Comparison of ENCODE assay signal across 8 mouse cellular contexts in genomic region chr5:35870408-35871012, GRCm38 (mm10). TPM values are rescaled to one million over a fixed set of nuclear protein-coding genes. Genes with fewer than 3 reads are reported as not detected.
DNase-seq lines count a peak whose midpoint lies in the region; ATAC-seq and TF ChIP-seq lines count a peak whose summit lies in the region.

No protein-coding gene starts in this region.

- intact Hi-C loops in heart, adult 2 months (cut with DNase I), result loop anchor here (1.0 kb wide), 1 partner anchor 102 kb away; no protein-coding TSS in a partner anchor

- no peaks in the 10 kb centered on the region for H3K36me3 ChIP-seq in heart, adult 2 months (ENCODE audit: control insufficient read depth, insufficient read depth, low read length)
- no peaks in the 10 kb centered on the region for H3K36me3 ChIP-seq in limb, embryonic 13.5 days
- H3K36me3 ChIP-seq in neural tube, embryonic 11.5 days (ENCODE audit: control insufficient read depth, insufficient read depth, low read length), result no peaks in the 10 kb centered on the region
- no peaks in the 10 kb centered on the region for H3K36me3 ChIP-seq in testis, adult 2 months (ENCODE audit: control insufficient read depth, insufficient read depth, low read length)

- peak; percentile 73; the same call in 1 of the 2 replicates for TF ChIP-seq EP300 in heart, adult 2 months (IDR thresholded peaks at IDR 0.05; ENCODE audit: insufficient read depth, low read depth, low read length)

- no peaks in the 10 kb centered on the region for H3K27me3 ChIP-seq in heart, adult 2 months (ENCODE audit: control insufficient read depth, insufficient read depth, low read length)
- no peaks in the 10 kb centered on the region for H3K27me3 ChIP-seq in limb, embryonic 13.5 days
- H3K27me3 ChIP-seq in neural tube, embryonic 11.5 days (ENCODE audit: control insufficient read depth, insufficient read depth, low read length), result no peaks in the 10 kb centered on the region
- no peaks in the 10 kb centered on the region for H3K27me3 ChIP-seq in testis, adult 2 months (ENCODE audit: control insufficient read depth, insufficient read depth, low read length)

- H3K9me3 ChIP-seq in limb, embryonic 13.5 days, result no peaks in the 10 kb centered on the region
- no peaks in the 10 kb centered on the region for H3K9me3 ChIP-seq in neural tube, embryonic 11.5 days (ENCODE audit: control insufficient read depth, low read length)

- H3K9ac ChIP-seq in heart, adult 2 months (ENCODE audit: low read depth, low read length), result no peak overlapping the region
- H3K9ac ChIP-seq in limb, embryonic 13.5 days, result no peak overlapping the region
- H3K9ac ChIP-seq in neural tube, embryonic 11.5 days (ENCODE audit: low read length), result no peak overlapping the region

- peak; percentile 34 for DNase-seq in 3134 (ENCODE audit: extremely low read depth, insufficient read length, low spot score)
- peak; percentile 90 for DNase-seq in embryo, embryonic 10.5 days (ENCODE audit: low spot score)
- DNase-seq in heart, adult 2 months, result peak; percentile 69 to 70
- peak; percentile 67 to 81 for DNase-seq in kidney, adult 8-10 months
- DNase-seq in neural tube, embryonic 11.5 days (ENCODE audit: low spot score), result peak; percentile 82

- WGBS in heart, adult 2 months, result 60% methylated on average over 8 of the region's 8 CpGs
- 52% methylated on average over 8 of the region's 8 CpGs for WGBS in limb, embryonic 13.5 days
- 58% methylated on average over 8 of the region's 8 CpGs for WGBS in neural tube, embryonic 11.5 days

- H3K4me2 ChIP-seq in limb, embryonic 13.5 days (replicated peaks), result no peak overlapping the region
- no peak overlapping the region for H3K4me2 ChIP-seq in neural tube, embryonic 11.5 days (ENCODE audit: low read depth)

- ATAC-seq in activated CD4-positive, CD25-positive, alpha-beta regulatory T cell, adult 4 months, result peak; percentile 52
- peak; percentile 20; the same call in 1 of the 2 replicates for ATAC-seq in limb, embryonic 13.5 days (ENCODE audit: low FRiP score, low read depth)
- no peak for ATAC-seq in neural tube, embryonic 11.5 days (ENCODE audit: insufficient read depth, low FRiP score, low TSS enrichment)

- H3K4me1 ChIP-seq in heart, adult 2 months (ENCODE audit: control insufficient read depth, insufficient read depth, low read length), result no peaks in the 10 kb centered on the region
- no peaks in the 10 kb centered on the region for H3K4me1 ChIP-seq in limb, embryonic 13.5 days
- no peaks in the 10 kb centered on the region for H3K4me1 ChIP-seq in neural tube, embryonic 11.5 days (ENCODE audit: control insufficient read depth, insufficient read depth, low read length)
- H3K4me1 ChIP-seq in testis, adult 2 months (ENCODE audit: control insufficient read depth, insufficient read depth, low read length), result no peaks in the 10 kb centered on the region; the same call in 1 of the 2 replicates

- peak; percentile 94 for TF ChIP-seq CTCF in heart, adult 2 months (IDR thresholded peaks at IDR 0.05)
- TF ChIP-seq CTCF in testis, adult 2 months (IDR thresholded peaks at IDR 0.05; ENCODE audit: control insufficient read depth, insufficient read depth, insufficient replicate concordance, low read depth, low read length), result peak; percentile 79; the same call in 1 of the 2 replicates

- no peaks in the 10 kb centered on the region for H3K79me2 ChIP-seq in heart, adult 2 months (replicated peaks; ENCODE audit: control insufficient read depth, insufficient read depth, low read length)

- no peak overlapping the region for H3K4me3 ChIP-seq in heart, adult 2 months
- no peak overlapping the region for H3K4me3 ChIP-seq in limb, embryonic 13.5 days
- H3K4me3 ChIP-seq in neural tube, embryonic 11.5 days (ENCODE audit: low read depth, low read length), result no peak overlapping the region
- no peak overlapping the region for H3K4me3 ChIP-seq in testis, adult 2 months (ENCODE audit: control insufficient read depth, low read depth, low read length)

- H3K27ac ChIP-seq in heart, adult 2 months, result no peak overlapping the region
- H3K27ac ChIP-seq in limb, embryonic 13.5 days, result no peak overlapping the region
- no peak overlapping the region for H3K27ac ChIP-seq in neural tube, embryonic 11.5 days (ENCODE audit: low read depth, low read length)
- H3K27ac ChIP-seq in testis, adult 2 months (ENCODE audit: control insufficient read depth, insufficient read depth, low read depth, low read length), result no peak overlapping the region

- no peak for TF ChIP-seq POLR2A in heart, adult 2 months (IDR thresholded peaks at IDR 0.05; ENCODE audit: insufficient read depth, low read depth, low read length)
- no peak for TF ChIP-seq POLR2A in testis, adult 2 months (IDR thresholded peaks at IDR 0.05; ENCODE audit: control insufficient read depth, low read depth, low read length)

RNA-seq across cellular contexts. Expression of gene Afap1, which starts 22.6 kb away (rescaled TPM):
- polyA plus RNA-seq in activated CD4-positive, CD25-positive, alpha-beta regulatory T cell, adult 4 months (2017; shearing (Covaris generic)), result 1 to 10 TPM; 3.7 to 6.6 TPM
- total RNA-seq in heart, adult 2 months (2021), result 10 to 100 TPM; 18.7 to 20.6 TPM
- polyA plus RNA-seq in heart, adult 2 months (2012; rRNA removed), result 11.5 and 13.6 TPM in 2 replicates
- 18.7 and 22.1 TPM in 2 replicates for polyA plus RNA-seq in limb, embryonic 13.5 days (2015; fragmentation: Nextera tagmentation; extraction: Ambion mirVana)
- polyA plus RNA-seq in neural tube, embryonic 11.5 days (2014; fragmentation: Nextera tagmentation; extraction: Ambion mirVana), result 57.8 and 61.8 TPM in 2 replicates
- 37.9 and 46.5 TPM in 2 replicates for polyA plus RNA-seq in testis, adult 2 months (2012; rRNA removed)

Comparison
In these comparisons a context has a peak if more than half of its experiments do, and no peak if none do; other contexts are left out.
1. DNase-seq: peak in every context shown above with its lines; median percentile 90 in embryo, embryonic 10.5 days; 82 in neural tube, embryonic 11.5 days; 74 in kidney, adult 8-10 months; 70 in heart, adult 2 months; 34 in 3134.